Mouse (Mus musculus) adrenal gland, adult 18-20 months (tissue): ENCODE data around the gene Dppa5a. TPM values are rescaled to one million over a fixed set of nuclear protein-coding genes. Genes with fewer than 3 reads are reported as not detected.
A peak's percentile ranks its signal among the peaks of the same experiment; 100 is the strongest.
"Not testable (repeated sequence)": the region's sequence is repeated elsewhere in the genome, so short reads cannot be mapped to it uniquely, and the experiment has no call there.

Source experiments
- DNase-seq, 2 experiments: peaks; one replicate each; pipeline ENCODE4 v3.0.0; 2021 to 2022; ENCODE audit warnings: low spot score in 2 of 2
- total RNA-seq, 2 experiments: library from RNA; stranded (reverse); gene quantifications; 1 replicate in 1 of 2; 2 replicates in 1 of 2; pipeline ENCODE4 v1.2.3; 2021

Dppa5a gene
- total RNA-seq, 2 experiments from 2014 or later: not detected

DNA sequence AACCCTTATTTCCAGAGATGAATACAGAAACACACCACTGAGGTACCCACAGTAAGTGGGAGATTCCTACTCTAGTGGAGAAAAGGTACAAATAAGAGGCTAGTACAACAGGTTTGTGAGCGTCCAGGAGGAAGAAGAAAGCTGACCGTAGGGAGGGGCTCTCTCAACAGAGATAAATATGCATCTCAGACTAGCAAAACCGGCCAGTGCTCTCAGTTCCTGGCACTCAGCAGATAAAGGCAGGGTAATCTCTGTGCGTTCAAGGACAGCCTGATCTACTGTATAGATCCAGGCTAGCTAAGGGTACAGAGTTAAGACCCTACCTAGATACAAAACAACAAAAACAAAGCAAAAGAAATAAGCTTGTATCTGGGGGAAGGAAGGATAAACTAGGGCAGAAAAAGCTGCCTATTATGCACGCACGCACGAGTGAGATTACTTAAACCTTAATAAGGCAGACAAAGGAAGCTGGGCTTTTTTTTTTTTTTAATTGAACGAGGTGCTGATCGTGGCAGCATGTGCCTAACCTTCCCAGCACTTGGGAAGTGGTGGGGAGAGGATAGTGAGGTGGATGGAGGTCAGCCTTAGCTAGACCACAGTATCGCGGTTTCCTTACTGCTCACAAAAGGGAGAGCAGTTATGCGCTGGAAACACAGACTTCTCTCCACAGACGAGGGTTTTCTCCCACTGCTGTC is 2.0 kb downstream of the Dppa5a start:
- DNase-seq: no peak

DNA sequence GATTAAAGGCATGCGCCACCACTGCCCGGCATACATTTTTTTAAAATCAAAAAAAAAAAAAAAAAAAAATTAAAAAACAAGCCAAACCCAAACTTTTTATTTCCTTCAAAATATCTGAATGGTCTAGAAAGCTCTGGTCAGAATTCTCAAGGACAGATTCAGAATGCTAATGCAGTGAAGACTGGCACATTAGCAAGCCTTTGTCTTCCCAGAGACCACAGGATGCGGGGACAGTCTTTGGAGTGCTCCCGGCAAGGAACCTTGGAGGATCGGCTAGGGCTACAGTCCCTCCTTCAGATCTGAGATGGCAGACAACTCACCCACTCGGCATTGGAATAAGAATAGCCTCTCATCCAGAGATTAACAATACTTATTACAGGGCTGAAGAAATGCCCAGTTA is 3.3 kb downstream of the Dppa5a start:
- DNase-seq: no peak

DNA sequence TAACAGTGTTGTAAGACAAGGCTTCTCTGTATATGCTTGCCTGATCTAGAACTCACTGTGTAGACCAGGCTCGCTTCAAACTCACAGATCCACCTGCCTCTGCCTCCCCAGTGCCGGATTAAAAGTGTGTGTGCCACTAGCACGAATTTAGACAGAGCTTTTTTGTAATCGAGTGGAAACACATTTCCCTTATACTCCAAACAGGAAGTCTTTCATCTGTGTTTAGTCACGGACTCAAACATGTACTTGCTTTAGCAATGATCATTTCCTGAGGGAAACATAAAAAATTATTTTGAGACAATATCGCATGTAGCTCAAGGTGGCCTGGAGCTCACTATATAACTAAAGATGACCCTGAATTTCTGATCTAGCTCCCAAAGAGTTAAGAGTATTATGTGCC is 4.6 kb downstream of the Dppa5a start:
- DNase-seq: no peak

DNA sequence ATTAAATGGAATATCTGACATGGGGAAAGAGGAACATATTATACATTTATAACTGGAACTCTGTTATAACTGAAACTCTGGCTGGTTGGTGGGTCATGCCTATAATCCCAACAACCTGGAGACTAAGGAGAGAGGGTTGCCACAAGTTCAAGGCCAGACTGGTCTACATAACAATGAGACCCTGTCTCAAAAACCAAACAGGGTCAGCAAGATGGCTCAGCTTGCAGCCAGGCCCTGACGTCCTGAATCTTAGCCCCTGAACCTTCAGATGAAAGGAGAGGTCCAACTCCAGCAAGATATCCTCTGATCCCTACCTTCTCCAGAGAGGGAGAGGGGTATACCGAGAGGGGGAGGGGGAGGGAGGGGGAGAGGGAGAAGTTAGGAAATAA is 7.5 kb downstream of the Dppa5a start:
- no peak for DNase-seq

DNA sequence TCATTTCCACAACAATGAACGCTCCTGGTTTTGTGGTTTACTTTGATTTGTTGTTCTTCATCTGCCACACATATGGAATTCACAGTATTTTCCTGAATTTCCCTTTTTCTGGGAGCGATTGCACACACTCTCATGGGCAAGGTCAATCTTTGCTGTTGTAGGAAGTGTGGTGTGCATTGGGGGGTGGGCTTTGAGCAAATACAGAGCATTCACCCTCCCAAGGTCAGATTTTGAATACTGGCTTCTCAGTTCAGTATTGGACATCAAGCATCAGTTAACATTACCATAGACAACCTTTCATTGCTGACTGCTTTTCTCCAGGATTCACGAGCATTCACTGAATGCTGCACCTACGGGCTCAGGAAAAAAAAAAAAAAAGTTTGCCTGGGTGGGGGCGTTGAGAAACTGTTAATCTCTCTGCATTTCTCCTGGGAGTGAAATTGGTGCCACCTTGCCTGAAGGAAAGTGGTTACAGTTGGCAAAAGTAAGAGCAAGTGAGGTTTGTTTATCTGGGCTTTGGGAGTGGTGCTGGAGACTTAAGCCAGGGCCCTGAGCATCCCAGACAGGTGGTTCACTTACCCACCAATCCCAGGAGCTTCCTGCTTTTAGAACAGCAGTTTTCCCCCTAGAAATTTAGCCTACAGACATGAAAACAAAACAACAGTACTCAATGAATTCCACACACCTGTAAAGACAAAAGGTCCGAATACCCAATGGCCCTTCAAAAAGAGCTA is 8.1 kb downstream of the Dppa5a start:
- DNase-seq: no peak

DNA sequence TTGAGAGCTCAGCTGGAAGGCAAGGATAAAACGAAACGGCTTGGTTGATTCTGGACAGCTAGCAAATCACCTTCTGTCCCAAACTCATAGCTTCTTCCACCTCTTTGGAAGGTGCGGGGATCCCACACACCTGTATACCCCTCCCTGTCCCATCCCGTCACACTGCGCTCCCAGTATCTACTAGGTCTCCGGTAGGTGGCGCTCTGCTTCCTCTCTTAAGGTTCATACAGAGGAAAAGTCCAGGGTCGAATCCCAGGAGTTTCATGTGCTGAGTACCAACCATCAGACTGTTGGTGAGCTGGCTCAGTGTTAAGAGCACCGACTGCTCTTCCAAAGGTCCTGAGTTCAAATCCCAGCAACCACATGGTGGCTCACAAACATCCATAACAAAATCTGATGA is 9.9 kb downstream of the Dppa5a start:
- DNase-seq: peak; percentile 53 to 68

DNA sequence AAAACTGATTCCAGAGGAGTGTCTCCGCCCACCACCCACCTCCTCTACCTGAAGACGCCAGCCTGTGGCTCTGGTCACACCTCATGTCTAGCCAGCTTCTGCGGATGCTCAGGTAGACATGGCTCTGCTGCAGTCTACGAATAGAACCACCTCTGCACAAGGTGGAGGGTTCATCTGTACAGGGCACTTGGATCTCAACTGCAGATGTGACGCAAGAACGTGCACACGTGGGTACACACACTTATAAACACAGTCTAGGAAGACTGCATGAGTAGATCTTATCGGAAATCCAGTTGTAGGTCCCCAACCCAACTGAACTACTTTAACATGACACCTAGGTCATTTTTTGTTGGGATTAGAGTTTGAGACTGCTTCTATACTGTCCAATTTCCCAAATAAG is 12.4 kb downstream of the Dppa5a start, which contains the start of gene Gsta2:
Gene Gsta2, minus strand, starts transcription at position 178 of the 400 bp plus-strand sequence.
- DNase-seq: no peak

DNA sequence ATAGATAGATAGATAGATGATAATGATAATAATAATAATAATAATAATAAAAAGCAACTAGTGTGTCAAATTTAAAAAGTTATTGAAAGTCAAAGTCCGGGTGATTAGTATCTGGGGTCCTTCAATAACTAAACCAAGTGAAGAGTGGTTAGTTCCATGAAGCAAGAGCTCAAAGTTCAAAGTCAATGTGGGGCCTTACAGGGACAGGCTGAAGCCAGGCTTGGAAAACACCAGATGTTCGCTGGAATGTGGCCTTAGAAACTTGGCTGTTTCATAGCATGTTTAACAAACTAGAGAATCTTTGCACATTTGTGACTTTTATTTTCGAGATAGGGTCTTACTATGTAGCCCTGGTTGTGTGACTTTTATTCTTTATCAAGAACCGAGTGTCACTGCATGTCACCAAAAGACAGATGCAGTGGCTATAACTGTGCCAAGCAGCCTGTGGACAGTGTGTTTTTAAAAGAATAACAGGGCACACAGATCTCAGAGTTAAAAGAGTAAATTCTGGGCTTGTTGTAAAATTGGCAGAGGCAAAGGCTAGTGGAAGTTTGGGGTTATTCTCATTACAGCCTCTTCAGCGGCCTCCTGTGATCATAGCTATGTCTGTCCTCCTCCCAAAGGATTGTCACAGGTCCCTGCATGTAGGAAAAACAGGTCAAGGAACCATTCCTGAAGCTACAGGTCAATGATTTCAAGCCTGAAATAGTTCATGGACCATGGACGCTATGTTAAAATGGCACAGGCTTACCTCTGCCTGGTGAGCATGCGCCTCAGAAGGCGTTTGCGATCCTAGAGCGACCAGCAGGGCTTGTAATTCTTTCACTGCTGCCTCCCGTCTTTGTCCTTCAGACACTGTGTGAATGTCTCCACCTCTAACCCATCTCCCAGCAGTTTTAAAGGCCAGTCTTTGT is 13.1 kb downstream of the Dppa5a start:
- DNase-seq: no peak

DNA sequence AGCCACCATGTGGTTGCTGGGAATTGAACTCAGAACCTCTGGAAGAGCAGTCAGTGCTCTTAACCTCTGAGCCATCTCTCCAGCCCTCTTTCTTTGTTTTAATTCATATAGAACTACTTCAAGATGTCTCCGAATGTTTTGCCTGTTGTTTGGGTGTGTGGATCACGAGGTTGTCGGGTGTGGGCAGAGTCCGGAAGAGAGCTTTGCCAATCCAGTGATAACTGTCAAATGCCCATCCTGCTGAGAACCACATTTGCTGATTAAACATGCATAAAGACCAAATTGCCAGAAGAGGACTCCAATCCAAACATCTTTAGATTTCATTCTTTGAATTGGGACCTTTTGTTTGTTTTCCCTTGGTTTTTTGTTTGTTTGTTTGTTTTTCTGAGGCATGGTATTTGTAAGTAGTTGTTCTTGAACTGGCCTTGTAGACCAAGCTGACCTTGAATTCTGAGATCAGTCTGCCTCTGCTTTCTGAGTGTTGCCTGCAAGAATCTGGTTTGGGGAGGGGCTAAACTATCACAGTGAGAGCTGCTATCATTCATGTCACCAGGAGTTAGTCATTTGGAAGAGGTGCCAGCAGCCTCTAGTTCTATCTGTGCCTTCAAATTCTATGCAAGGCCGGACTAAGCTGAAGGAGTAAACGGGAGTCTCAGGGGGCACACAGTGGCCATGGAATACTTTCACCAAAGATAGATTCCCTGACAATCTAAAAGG is 16.3 kb downstream of the Dppa5a start:
- no peak for DNase-seq

DNA sequence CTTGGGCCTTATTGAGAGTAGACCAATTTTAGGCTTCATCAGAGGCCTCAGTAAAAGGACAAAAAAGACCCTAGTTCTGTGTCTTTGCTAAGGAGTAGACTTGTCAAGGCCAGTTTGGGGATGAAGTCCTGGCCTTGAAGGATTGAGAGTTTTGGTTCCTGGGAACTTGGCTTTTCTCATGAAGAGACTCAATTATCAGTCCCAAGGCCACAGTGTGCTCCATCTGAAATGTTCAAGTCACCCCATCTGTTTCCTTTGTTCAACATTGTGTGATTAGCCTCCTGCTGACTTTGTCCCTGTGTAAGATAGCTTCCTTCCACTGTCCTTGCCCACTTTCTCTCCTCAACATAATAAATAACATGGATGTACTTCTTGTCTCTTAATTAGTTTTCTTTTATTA is 18.0 kb downstream of the Dppa5a start:
- DNase-seq: not testable (repeated sequence)

DNA sequence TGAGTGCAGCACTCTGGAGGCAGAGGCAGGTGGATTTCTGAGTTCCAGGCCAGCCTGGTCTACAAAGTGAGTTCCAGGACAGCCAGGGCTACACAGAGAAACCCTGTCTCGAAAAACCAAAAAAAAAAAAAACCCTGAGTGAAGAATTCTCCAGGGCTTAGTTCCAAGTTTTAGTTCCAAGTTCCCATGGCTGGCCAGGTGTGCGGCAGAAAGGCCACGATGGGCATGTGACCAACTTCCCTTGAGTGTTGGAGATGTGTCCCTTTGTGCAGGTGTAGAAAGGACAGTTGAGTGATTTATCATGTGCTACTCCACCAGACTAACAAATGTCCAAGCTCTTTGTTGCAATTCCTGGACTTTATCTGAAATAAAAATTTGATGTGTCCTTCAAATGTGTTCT is 18.8 kb downstream of the Dppa5a start:
- DNase-seq: not testable (repeated sequence)

DNA sequence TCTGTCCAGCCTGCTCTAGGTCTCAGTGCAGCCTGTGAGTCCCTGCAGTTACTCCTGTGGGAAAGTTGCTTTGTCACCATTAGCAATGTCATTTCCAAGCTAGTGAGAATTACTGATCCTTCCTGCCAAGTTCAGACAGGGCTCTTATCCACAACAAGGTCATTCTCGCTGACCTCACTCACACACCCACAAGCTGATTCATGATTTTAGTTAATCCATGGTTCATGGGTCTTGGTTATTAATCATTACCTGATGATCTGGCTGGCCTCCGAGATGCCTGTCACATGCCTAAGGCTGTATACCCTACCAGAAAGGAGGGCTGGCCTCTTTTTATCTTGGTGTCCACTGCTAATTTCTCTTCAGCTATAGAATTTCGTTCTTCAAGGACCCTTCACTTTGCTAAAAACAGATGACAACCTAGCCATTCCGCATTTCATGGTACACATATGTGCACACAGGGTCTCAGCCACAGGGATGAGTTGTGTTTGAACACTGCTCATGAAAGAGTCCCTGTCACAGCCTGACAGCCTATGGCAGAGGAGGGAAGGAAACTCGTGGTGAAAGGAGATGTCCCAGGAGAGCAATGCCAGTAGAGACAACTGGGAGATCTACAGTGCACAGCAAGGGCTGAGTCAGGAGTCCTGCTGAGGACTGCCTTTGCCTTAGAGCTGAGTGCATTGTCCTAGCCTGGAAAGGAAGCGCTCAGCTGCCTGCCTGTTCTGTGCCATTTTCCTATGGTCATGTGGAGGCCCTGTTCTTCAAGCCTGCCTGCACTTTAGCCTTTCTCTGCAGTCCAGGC is 19.6 kb downstream of the Dppa5a start:
- DNase-seq: peak in 1 of 2 experiments; percentile 38

DNA sequence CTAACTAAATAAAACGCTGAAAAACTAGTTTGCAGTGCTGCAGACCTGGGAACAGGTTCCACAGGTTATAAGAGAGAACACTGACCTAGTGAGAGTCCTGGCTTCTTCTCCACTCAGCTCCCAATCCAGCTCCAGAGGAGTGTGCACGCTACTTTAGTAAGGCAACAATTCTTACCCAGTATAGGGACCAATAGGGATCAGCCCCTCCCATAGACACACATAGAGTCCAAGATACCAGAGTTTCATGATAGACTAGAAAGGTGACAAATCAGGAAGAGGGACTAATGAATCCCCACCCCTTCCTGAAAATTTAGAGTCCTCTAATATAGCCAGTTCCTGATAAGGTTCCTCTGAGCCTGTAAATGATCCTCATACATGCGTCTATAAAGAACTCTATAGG is 21.0 kb downstream of the Dppa5a start:
- no peak for DNase-seq

DNA sequence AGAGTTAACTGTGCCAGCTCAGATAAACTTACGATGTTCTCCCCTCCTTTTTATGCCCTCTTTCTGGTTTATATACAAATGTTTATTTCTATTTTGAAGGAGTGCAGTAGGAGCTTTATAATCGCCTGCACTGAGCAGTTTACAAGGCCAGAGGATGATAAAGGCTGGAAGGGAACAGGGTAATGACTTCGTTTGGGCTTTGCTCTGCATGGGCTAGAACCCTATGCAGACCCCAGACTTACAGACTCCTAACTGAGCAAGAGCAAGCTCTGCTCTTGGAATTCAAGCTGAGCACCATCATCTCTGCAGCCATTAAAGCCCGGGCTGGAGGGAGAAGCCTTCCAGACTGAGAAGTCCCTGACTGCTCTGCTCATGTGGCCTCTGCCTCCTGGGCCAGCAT is 22.7 kb downstream of the Dppa5a start:
- not testable (repeated sequence) for DNase-seq

DNA sequence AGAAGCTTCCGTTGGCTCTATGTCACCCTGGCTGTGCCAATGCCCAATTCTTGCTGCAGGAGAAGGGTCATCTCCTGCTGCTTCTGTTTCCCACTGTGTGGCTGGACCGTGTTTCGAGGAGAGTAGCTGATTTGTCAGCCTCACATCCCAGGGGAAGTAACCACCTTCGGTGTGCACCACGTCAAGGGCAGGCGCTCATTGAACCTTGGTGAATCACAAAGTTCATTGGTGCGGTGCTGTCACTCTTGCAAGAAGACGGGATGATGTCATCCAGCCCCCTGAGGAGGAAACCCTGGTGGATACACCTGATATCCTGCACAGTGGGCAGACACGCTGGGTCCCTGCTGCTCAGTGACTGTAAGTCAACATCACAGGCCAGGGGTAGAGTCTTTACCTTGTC is 24.9 kb downstream of the Dppa5a start:
- DNase-seq: not testable (repeated sequence)

DNA sequence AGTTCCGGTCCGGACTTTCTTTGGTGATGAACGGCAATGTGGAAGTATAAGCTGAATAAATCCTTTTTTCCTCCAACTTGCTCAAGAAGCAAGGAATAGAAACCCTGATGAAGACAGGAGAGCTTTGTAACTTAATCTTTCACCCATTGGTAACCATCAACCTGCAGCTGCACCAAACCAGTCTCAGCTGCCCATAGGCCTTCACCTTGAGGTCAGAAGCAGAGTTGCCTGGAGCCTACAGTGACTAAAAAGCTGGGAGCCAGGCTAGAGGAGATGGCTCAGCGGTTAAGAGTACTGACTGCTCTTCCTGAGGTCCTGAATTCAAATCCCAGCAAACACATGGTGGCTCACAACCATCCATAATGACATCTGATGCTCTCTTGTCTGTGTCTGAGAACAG is 25.5 kb downstream of the Dppa5a start:
- DNase-seq: not testable (repeated sequence)

DNA sequence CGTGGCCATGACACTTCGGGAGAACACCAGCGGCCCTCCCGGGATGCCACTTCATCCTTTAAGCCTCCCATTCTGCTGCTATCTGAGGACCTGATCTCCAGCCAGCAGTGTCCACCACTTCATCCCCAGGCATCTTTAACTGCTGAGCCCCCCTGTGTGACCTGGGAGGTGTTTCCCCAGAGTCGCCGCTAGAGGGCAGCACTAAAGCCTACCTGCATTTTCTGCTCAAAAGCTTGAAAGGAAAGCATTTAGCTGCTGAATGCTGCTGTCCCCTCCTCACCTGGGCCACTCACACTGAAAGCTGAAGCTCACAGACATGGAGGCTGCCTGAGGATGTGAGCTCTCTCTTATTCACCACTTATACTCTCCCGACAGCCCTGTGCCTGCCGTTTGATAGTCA is 27.7 kb downstream of the Dppa5a start:
- peak; percentile 55 to 57 for DNase-seq

DNA sequence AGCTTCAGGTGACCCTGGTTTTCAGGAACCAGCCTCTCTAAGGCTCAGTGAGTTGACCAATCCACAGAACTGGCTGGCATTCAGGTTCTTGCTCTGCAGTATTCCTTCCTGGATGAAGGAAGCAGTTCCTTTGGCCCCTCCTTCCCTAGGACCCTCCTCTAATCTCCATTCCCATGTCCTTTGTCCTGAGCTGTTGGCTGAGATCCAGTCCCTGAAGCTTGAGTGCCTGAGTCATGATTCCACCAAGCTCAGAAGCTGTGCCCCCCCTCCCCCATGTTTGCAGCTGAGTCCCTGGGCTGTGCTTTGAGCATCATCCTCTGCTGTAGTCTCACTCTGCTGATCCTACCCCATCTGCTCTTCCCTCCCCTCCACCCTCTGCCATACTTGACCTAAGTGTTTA is 30.9 kb downstream of the Dppa5a start:
- DNase-seq: not testable (repeated sequence)

DNA sequence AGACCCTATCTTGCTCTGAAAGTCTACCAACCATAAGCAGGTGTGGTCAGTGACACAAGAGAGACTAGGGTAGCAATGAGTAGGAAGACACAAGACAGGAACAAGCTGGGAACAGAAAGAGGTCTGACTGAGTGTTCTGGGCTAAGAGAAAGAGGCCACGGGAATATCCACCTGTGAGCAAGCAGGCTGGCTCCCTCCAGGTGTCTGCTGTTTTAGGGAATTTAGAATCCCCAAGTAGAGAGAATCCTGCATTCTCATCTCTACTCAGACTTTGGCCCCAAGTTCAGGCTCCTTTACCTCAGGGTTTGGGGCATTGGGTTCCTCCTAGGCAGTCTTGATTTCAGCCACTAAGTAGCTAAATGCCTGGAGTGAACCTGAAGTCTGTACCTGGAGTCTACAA is 40.7 kb downstream of the Dppa5a start, which contains the start of gene Omt2b:
Gene Omt2b, plus strand, starts transcription at position 301 of the 400 bp plus-strand sequence.
- DNase-seq: not testable (repeated sequence)

DNA sequence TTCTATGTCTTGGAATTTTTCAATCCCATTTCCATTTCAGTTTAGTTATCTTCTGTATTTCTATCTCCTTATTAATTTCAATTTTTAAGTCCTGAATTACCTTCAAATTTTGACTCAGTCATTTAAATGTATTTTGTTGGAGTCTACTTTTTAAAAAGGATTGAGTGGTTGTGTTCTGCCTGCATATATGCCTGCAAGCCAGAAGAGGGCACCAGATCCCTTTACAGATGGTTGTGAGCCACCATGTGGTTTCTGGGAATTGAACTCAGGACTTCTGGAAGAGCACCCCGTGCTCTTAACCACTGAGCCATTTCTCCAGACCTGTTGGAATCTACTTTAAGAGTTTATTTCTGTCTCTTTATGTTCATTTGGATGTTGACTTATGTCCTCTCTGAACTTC is 48.5 kb downstream of the Dppa5a start:
- DNase-seq: no peak
